Mouse (Mus musculus) retina, embryonic 14.5 days (tissue): ENCODE measurements around the gene Mtf2.
"Not testable (repeated sequence)": the region's sequence is repeated elsewhere in the genome, so short reads cannot be mapped to it uniquely, and the experiment has no call there.

ENCODE experiments used
- DNase-seq: peaks from one replicate; pipeline ENCODE4 v3.0.0-alpha.2; 2015; ENCODE audit warnings: low spot score

Gene Mtf2

DNA sequence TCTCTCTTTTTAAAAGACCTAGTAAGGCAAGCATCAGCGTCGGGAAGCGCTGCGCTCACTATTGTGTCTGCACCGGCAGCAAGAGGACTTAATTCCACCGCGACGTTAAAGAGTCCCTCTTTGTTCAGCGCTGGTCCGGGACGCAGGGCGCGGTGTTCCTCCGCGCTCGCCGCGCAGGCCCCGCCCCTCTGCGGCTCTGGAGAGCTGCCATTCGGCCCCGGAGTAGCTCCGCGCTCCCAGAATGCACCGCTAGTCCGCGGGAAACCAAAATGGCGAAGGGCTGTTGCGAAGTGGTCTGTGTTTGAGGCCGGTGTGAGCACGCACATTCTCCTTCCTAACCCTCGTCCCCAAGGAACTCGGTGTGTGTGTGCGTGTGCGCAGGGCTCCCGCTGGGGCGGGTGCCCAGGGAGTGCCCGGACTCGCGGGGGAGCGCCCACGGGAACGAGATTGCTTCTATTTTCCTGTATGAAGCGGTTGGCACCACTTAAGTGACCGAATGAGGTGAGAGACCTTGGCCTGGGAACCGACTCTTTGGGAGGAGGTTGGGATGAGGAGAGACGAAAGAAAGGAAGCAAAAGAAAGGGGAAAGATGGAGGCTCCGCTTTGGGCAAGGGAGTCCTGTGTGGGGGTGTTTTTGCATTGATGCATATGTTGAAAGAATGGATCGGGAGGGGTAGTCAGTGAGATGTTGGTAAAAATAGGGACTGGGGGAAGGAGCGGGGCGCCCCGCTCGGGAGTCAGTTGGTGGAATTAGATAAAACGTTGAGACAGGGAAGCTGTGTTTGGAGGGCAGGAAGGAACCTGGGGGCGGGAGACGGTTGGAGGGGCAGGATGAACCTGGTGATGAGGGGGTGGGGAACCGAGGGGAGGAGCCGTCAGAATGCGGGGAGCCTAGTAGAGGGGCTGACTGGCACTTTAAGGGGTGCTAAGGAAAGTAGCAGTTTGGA, at the start of gene Mtf2:
Mtf2 (plus strand) TSS at position 210 of the 947 bp plus-strand sequence.
- DNase-seq = peak; percentile 99

- no peak for DNase-seq
Measured at GRCm38 (mm10) chr5:108017232-108017631, 48.2 kb upstream of the Mtf2 start.

DNA sequence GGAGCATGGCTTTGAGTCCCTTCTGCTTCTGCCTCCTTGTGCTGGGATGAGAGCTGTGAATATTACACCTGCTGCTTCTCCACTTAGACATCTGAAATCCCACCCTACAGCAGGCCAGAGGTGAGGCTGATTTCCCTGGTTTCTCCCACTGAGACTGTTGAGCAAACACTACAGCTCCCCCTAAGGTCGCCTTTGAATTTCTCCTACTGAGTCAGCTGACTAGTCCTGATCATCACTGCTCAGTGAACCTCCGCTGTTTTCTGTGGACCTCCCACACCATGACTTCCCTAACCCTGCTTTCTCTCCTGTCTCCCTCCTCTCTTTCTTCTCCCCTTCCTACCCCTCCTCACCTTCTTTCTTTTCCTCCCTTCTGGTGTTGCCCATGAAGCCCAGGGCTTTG, 46.1 kb upstream of the Mtf2 start:
- DNase-seq = no peak

- no peak for DNase-seq
Measured at GRCm38 (mm10) chr5:108021346-108021745, 44.1 kb upstream of the Mtf2 start.

DNA sequence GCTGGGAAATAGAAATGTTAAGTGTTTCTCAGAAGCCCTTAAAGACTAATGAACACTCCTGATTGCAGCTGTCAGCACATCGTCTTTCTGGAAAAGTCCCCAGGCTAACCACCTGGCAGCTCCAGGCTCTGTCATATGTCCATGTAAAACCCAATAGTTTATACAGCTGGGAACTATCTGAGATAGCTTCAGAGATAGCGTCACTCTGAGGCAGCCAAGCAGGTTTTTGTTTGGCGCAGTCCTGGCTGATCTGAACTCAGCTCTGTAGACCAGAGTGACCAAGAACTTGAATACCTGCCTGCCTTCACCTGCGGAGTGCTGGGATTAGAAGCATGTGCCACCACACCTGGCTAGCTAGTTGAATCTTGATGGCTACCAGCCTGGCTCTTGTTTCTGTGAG, 37.2 kb upstream of the Mtf2 start:
- no peak for DNase-seq

DNA sequence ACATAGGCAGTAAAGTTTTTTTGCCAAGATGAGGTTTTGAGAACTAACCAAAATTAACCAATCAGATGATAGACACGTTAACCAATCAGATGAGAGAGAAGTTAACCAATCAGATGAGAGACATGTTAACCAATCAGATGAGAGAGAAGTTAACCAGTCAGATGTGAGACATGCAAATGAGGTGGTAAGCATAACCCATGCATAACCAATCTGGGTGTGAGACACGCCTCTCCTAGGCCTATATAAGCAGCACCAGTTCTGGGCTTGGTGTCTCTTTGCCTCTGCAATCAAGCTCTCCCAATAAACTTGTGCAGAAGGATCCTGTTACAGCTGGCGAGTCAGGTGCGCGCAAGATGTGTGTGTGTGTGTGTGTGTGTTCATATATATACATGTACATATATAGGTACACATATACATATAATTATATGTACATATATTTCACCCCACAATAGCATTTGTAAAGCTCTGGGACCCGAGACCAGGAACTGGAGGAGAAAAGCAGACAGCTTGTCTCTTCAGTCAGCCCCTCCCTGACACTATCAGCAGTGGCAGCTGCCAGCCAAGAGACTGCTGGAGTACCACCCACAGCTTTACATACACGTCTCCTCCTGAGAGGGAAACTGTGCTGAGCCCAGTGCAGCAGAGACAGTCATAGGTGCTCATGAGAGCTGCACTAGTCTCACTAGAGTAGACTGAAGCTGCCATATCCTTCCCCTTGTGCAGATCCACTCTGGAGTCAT, 36.5 kb upstream of the Mtf2 start:
- not testable (repeated sequence) for DNase-seq

GRCm38 (mm10) chr5:108029968-108030367, 35.5 kb upstream of the Mtf2 start:
- DNase-seq = peak; percentile 28

DNA sequence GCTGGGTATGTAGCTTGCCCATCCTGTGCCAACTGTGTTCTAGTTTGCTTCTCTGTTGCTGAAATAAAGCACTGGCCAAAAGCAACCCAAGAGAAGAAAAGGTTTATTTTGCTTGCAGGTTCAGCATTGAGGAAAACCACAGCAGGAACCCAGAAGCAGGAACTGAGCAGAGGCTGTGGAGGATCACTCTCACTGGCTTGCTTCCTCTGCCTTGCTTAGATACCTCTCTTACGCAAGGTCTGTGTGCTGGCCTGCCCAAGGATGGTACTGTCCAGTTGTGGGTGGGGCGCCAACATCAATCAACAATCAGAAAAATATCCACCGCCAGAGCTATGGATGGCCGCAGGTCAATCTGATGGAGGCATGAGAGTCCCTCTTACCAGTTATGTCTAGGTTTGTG, 34.2 kb upstream of the Mtf2 start:
- no peak for DNase-seq

GRCm38 (mm10) chr5:108034194-108034593, 31.3 kb upstream of the Mtf2 start:
- peak; percentile 86 for DNase-seq

GRCm38 (mm10) chr5:108035523-108035922, 30.0 kb upstream of the Mtf2 start:
- no peak for DNase-seq

GRCm38 (mm10) chr5:108042061-108042460, 23.4 kb upstream of the Mtf2 start:
- no peak for DNase-seq

- no peak for DNase-seq
Measured at GRCm38 (mm10) chr5:108043908-108044307, 21.6 kb upstream of the Mtf2 start.

DNA sequence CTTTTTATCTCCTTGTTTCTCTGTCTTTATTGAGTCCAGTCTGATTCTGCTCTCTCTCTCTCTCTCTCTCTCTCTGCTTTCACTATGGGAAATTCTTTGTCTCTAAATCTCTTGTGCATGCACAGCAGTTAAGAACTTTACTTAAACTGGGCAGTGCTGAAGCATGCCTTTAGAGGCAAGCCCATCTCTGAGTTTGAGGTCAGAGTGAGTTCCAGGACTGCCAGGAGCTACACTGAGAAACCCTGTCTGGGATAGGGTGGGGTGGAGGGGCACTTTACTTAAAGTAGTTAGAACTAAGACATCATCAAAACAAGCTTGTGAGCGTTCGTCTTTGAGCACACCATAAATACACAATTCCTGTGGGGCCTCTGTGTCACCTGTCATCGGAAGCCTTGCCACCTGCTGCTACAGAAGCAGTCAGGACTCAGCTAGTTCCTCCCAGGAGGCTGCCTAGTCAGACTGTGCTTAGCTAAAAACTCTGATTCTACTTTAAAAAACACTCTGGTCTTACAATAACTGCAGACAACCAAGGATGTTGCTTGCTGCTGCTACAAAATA, 15.7 kb upstream of the Mtf2 start:
- DNase-seq = no peak

- no peak for DNase-seq
Measured at GRCm38 (mm10) chr5:108051026-108051425, 14.4 kb upstream of the Mtf2 start.

- DNase-seq = not testable (repeated sequence)
Measured at GRCm38 (mm10) chr5:108051727-108052126, 13.7 kb upstream of the Mtf2 start.

DNA sequence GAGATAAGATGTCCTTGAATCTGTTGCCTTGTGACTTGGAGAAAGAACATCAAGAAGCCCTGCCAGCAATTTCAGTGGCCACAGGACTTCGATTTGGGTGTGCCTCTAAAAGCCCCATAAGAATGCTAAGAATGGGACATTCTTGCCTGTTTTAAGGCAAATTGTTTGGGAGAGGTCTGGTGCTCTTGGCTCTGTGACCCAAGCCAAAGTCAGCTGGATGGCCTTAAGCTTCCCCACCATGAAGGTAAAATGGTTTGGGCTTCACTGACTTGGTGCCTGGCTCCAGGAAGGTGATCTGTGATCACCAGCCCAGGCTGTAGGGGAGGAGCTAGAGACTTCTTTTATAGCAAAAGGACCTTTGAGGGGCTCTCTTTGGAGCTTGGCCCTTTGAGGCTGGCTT, 13.3 kb upstream of the Mtf2 start:
- DNase-seq = no peak

DNA sequence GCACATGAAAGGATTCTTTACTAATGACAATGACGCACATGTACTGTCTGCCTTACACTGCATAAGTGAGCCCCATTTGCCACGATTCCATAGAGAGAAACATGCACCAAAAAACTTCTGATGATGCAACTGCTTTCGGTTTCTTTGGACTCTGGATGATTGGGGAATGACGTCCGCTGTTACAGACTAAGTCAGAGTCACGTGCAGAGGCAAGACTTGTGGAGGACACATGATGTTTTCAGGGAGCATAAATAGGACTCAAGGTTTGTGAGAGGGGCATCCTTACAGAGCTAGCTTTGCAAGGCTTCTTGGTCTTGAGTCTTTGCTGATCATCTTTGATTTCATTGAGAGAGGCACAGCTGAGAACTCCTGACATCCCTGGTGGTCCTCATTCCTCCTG, 11.9 kb upstream of the Mtf2 start:
- DNase-seq = no peak

DNA sequence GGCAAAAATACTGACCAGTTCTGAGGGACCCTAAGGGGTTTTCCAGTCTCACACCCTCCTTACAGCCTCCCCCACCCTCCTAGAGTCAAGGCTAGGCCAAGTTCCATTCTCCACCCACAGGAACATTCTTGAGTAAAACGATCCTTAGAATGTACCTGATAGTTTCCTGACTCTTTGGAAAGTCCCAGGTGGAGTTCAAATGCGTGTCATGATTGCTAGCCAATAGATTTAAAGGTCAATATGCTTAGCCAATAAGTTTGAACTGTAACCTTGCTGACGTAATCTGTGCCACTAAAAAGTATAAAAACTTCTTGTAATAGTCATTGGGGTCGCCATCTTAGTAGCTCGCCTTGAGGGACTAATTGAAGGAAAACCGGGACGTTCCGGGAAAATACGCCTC, 5.1 kb upstream of the Mtf2 start:
- no peak for DNase-seq

GRCm38 (mm10) chr5:108072301-108072700, 6.8 kb downstream of the Mtf2 start:
- DNase-seq = no peak

GRCm38 (mm10) chr5:108076241-108076640, 10.8 kb downstream of the Mtf2 start:
- DNase-seq = no peak

GRCm38 (mm10) chr5:108076833-108077540, 11.5 kb downstream of the Mtf2 start:
- DNase-seq = no peak

GRCm38 (mm10) chr5:108079603-108080002, 14.1 kb downstream of the Mtf2 start:
- no peak for DNase-seq
